Mouse (Mus musculus) small intestine, adult 2 months (tissue): ENCODE measurements around the gene Mindy4.

Experiments used
- CTCF ChIP-seq: fragments of 200-500 bp; IDR thresholded peaks from 2 replicates; pipeline ENCODE4 v1.5.1; 2012; ENCODE audit warnings: low read depth, mild to moderate bottlenecking, control low read depth, inconsistent platforms, low read length, moderate library complexity, mixed read lengths; ENCODE audit not compliant: insufficient replicate concordance, insufficient read length; ENCODE audit errors: extremely low read depth
- POLR2A ChIP-seq: fragments of 200-500 bp; IDR thresholded peaks from 2 replicates; pipeline ENCODE4 v1.6.1; 2012; ENCODE audit warnings: low read depth, mild to moderate bottlenecking, control low read depth, inconsistent platforms, low read length, moderate library complexity

GRCm38 (mm10) chr6:55246911-55247438 is 43.8 kb downstream of the Mindy4 start:
- TF ChIP-seq POLR2A (no peak), CTCF (no peak)
